Mouse (Mus musculus) lung, embryonic 16.5 days (tissue): ENCODE measurements around the gene Cped1. TPM values are rescaled to one million over a fixed set of nuclear protein-coding genes. Genes with fewer than 3 reads are reported as not detected.

Experiments used
- ATAC-seq: fragments of 200-750 bp; cut with Nextera tagmentation; 2 replicates; pipeline ENCODE4 v1.8.0; 2017; ENCODE audit warnings: low read depth, mild to moderate bottlenecking, moderate library complexity
- H3K27ac ChIP-seq: fragments of 300-500 bp; sonication (generic); 2 replicates; pipeline ENCODE4 v1.5.1; 2014; ENCODE audit warnings: mild to moderate bottlenecking, control low read depth, low read length
- H3K27me3 ChIP-seq: fragments of 300-500 bp; sonication (generic); 2 replicates; pipeline ENCODE4 v1.6.1; 2014; ENCODE audit warnings: low read depth, low read length, mixed read lengths; ENCODE audit not compliant: control insufficient read depth, insufficient read depth
- H3K36me3 ChIP-seq: fragments of 300-500 bp; sonication (generic); 2 replicates; pipeline ENCODE4 v1.6.1; 2014; ENCODE audit warnings: low read length; ENCODE audit not compliant: control insufficient read depth, insufficient read depth
- H3K4me1 ChIP-seq: fragments of 300-500 bp; sonication (generic); replicated peaks from 2 replicates; pipeline ENCODE4 v1.6.1; 2014; ENCODE audit warnings: low read length, mixed read lengths; ENCODE audit not compliant: control insufficient read depth, insufficient read depth
- H3K4me2 ChIP-seq: fragments of 300-500 bp; sonication (generic); 2 replicates; pipeline ENCODE4 v1.6.1; 2014; ENCODE audit warnings: low read depth, low read length, control low read depth
- H3K4me3 ChIP-seq: fragments of 300-500 bp; sonication (generic); 2 replicates; pipeline ENCODE4 v1.5.1; 2014; ENCODE audit warnings: mild to moderate bottlenecking, low read length, control low read depth
- H3K9ac ChIP-seq: fragments of 300-500 bp; sonication (generic); 2 replicates; pipeline ENCODE4 v1.6.1; 2014; ENCODE audit warnings: low read length, control low read depth
- H3K9me3 ChIP-seq: fragments of 300-500 bp; sonication (generic); 2 replicates; pipeline ENCODE4 v1.6.1; 2016; ENCODE audit warnings: low read length; ENCODE audit not compliant: control insufficient read depth
- WGBS: fragments of 180-500 bp; shearing (Covaris S2); extraction: QIAGEN DNeasy Blood & Tissue Kit; methylation state at CpG from one replicate; pipeline ENCODE4 v1.1.7; 2014; 5-methylcytosine and 5-hydroxymethylcytosine counted together
- polyA plus RNA-seq: library from polyadenylated mRNA; unstranded; fragments of >200 nt; fragmentation: Nextera tagmentation; extraction: Ambion mirVana; gene quantifications from 2 replicates; pipeline ENCODE4 v1.2.1, GENCODE M21; 2015

The Cped1 gene
- polyA plus RNA-seq, 1 experiment from 2014 or later = 21.9 TPM

DNA sequence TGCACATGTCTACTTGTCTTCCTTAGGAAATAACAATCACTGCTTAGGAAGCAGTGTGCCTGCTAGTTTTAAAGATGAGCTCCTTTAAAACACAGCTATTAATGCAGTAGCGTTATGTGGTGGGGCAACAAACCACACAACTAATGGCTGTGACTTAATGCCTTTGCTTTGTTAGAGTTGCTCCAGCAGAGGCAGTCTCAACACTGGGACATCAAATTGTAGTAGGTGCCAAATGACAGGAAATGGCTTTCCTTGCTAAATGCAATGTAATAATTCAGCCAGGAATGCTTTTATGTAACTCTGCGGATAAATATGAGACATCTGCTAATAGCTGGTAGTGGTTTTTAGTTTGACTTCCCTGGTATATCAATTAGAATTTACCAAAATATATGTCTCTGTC is 8.2 kb upstream of the Cped1 start:
- Histone ChIP-seq H3K27ac (no peak overlapping the region), H3K4me2 (no peak overlapping the region), H3K4me3 (no peak overlapping the region), H3K36me3 (peaks cover 15% of the 10 kb centered on the region), H3K9ac (no peak overlapping the region), H3K4me1 (no peaks in the 10 kb centered on the region; the same call in 1 of the 2 replicates), H3K9me3 (no peaks in the 10 kb centered on the region), H3K27me3 (no peaks in the 10 kb centered on the region)
- ATAC-seq = peak; percentile 80
- 51% methylated on average over 2 of the region's 2 CpGs for WGBS

GRCm38 (mm10) chr6:21981114-21981513 is 4.6 kb upstream of the Cped1 start:
- H3K27ac ChIP-seq = no peak overlapping the region
- no peak overlapping the region for H3K4me2 ChIP-seq
- 66% methylated on average over 1 of the region's 1 CpGs for WGBS
- H3K27me3 ChIP-seq = no peaks in the 10 kb centered on the region
- ATAC-seq = no peak
- no peak overlapping the region for H3K9ac ChIP-seq
- no peaks in the 10 kb centered on the region; the same call in 1 of the 2 replicates for H3K4me1 ChIP-seq
- H3K36me3 ChIP-seq = no peaks in the 10 kb centered on the region
- no peaks in the 10 kb centered on the region for H3K9me3 ChIP-seq
- no peak overlapping the region for H3K4me3 ChIP-seq

DNA sequence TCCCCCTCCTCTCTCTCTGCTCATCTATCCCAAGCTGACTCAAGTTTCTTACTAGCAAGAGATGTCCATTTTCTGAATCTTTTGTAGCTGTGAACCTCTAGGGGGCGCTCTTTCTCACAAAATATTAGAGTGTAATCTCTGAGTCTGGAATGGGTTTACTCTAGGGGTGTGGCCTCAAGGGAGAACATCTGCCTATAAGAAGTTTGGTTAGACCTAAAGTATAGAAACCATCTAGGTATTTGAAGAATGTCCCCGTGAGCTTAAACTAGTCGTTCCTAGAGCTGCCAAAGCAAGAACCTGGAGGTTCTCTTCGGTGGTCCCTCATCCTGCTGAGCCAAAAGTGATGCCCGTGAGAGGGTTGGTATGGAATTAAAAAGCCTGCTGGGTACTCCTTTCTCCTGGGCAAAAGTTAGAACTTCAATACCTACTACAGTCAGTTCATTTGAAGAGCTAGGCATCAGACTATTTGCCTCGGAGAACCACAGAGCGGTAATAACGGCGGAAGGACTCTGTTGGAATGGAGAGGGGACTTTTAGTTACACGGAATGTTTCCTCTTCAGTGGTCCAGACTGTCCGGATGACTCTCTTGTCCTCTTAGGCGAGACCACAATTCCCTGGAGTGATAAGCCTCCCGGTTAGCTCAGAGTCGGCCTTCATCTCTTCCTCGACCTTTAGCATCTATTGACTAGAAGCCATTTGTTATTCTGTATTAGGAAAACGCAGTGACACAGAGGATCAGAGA is 555 bp upstream of the Cped1 start:
- H3K27ac ChIP-seq = peak overlapping the region; percentile 73
- peaks cover 2% of the 10 kb centered on the region; the same call in 1 of the 2 replicates for H3K4me1 ChIP-seq
- peak overlapping the region; percentile 75 for H3K4me2 ChIP-seq
- no peaks in the 10 kb centered on the region for H3K36me3 ChIP-seq
- WGBS = 5% methylated on average over 16 of the region's 16 CpGs
- peak overlapping the region; percentile 63 for H3K4me3 ChIP-seq
- ATAC-seq = peak; percentile 73
- H3K9ac ChIP-seq = peak overlapping the region; percentile 74
- no peaks in the 10 kb centered on the region for H3K27me3 ChIP-seq
- no peaks in the 10 kb centered on the region for H3K9me3 ChIP-seq

GRCm38 (mm10) chr6:21986660-21987331 is 1.1 kb downstream of the Cped1 start:
- peak overlapping the region; percentile 74 for H3K9ac ChIP-seq
- H3K9me3 ChIP-seq = no peaks in the 10 kb centered on the region
- 0 out of 2 replicates have a peak, but pooled peaks have one; percentile 21 for ATAC-seq
- H3K36me3 ChIP-seq = no peaks in the 10 kb centered on the region
- 0 out of 2 replicates have a peak, but pooled peaks cover 2% of the 10 kb centered on the region for H3K4me1 ChIP-seq
- peak overlapping the region; percentile 63 for H3K4me3 ChIP-seq
- H3K4me2 ChIP-seq = peak overlapping the region; percentile 75
- no peaks in the 10 kb centered on the region for H3K27me3 ChIP-seq
- H3K27ac ChIP-seq = peak overlapping the region; percentile 73
- WGBS = 8% methylated on average over 24 of the region's 24 CpGs

DNA sequence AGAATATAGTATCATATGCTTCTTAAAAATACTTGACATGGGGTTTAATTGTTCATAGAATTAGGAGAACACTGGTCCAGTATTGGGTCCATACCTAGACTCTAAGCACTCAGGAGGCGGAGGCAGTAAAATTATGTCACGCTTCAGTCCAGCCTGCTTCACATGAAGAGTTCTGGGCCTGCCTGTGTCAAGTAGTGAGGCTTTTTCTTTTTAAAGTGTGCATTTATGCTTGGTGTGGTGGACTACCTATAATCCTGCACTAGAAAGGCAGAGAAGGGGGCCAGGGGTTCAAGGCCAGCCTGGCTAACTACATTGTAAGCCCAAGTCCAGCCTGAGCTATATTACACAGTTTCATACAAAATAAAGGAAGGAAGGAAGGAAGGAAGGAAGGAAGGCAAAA is 1.8 kb downstream of the Cped1 start:
- Histone ChIP-seq H3K27ac (no peak overlapping the region), H3K9ac (peak overlapping the region; percentile 39), H3K4me3 (peak overlapping the region; percentile 35), H3K4me1 (0 out of 2 replicates have a peak, but pooled peaks cover 2% of the 10 kb centered on the region), H3K36me3 (no peaks in the 10 kb centered on the region), H3K4me2 (peak overlapping the region; percentile 39), H3K9me3 (no peaks in the 10 kb centered on the region), H3K27me3 (no peaks in the 10 kb centered on the region)
- no peak for ATAC-seq
- WGBS = 55% methylated on average over 2 of the region's 2 CpGs

DNA sequence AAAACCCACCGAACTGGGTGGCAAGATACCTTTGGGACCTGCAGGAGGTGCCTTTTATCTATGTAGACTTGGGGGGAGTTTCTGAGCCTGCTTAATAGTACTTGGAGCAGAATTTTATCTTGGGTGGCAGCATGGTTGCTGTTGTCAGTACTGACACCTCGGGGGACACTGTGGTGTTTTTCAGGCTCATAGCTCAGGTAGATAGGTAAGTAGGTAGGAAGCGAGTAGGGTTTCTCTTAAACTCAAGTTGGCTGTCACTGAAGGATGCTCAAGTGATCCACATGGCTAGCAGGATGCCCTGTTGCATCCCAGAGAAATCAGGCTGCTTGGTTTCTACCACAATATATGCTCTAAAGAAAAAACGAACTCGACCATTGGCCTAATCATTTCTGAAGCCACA is 2.6 kb downstream of the Cped1 start:
- no peaks in the 10 kb centered on the region for H3K27me3 ChIP-seq
- WGBS = 88% methylated on average over 5 of the region's 5 CpGs
- H3K9ac ChIP-seq = no peak overlapping the region
- no peaks in the 10 kb centered on the region for H3K9me3 ChIP-seq
- 0 out of 2 replicates have a peak, but pooled peaks cover 2% of the 10 kb centered on the region for H3K4me1 ChIP-seq
- ATAC-seq = no peak
- no peaks in the 10 kb centered on the region for H3K36me3 ChIP-seq
- H3K4me2 ChIP-seq = peak overlapping the region; percentile 54
- H3K27ac ChIP-seq = no peak overlapping the region
- H3K4me3 ChIP-seq = peak overlapping the region; percentile 33

DNA sequence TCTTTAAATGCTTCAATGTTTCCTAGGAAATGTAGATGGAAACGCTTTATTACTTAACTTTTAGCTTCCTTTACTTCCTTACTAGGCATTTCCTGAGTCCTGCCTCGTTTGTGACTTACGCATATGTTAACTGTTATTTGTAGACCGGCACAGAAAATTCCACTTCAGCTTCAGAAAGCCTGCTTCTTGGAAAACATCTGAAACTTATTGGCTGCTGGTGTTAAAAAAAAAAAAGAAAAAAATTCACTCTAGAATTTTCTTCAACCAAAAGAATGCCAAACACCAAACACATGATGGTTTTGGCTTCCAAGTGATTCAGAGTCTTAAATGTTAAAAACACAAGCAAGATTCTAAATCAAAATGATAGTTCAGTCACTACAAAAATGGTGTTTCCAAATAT is 3.4 kb downstream of the Cped1 start:
- H3K36me3 ChIP-seq = no peaks in the 10 kb centered on the region
- ATAC-seq = no peak
- 54% methylated on average over 4 of the region's 4 CpGs for WGBS
- no peak overlapping the region for H3K27ac ChIP-seq
- H3K4me2 ChIP-seq = peak overlapping the region; percentile 54
- no peaks in the 10 kb centered on the region for H3K27me3 ChIP-seq
- no peaks in the 10 kb centered on the region for H3K9me3 ChIP-seq
- 0 out of 2 replicates have a peak overlapping the region, but pooled peaks have one; percentile 20 for H3K9ac ChIP-seq
- H3K4me3 ChIP-seq = peak overlapping the region; percentile 33; the same call in 1 of the 2 replicates
- H3K4me1 ChIP-seq = 0 out of 2 replicates have a peak, but pooled peaks cover 2% of the 10 kb centered on the region

DNA sequence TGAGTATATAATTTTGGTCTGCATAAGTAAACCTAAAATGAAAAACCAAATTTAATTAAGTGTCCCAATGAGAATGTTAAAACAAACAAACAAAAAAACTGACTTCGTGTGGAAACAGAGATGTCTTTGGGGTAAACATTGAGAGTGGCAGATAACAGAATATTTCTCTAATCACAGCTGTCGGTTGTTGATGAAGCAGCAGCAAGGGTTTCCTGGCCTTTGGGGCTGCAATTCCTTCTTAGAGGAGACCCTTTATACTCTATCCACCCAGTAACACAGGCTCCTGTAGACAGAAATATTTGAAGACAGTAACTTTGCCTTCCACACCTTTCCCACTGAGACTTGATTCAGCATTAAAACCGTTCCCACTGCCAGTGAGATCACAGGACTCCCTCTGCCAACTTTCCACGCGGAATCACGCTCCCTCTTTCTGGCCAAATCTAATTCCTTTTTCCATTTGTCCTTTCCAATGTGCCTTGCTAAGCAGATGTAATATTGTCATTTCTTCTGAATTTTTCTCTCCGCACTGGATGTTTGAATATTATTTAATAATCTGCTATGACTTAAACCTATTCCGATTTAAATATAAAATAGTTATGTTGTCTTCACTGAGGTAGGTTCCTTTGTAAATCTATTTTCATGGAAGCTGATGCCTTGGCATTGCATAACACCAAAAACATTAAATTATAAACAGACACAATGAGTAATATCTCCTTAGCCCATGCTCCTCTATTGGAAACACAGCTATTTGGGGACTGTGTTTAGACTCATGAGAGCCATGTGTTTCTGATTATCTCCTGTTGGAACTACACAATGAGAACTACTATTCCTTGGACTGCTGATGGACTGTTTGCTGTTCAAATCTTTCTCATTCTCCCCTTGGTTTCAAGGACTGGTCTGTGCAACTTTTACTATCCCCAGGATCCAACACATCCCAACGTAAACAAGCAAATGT is 4.7 kb downstream of the Cped1 start:
- Histone ChIP-seq H3K27ac (peak overlapping the region; percentile 71), H3K27me3 (no peaks in the 10 kb centered on the region), H3K4me1 (0 out of 2 replicates have a peak, but pooled peaks cover 2% of the 10 kb centered on the region), H3K9ac (no peak overlapping the region), H3K4me3 (peak overlapping the region; percentile 28), H3K36me3 (no peaks in the 10 kb centered on the region), H3K4me2 (peak overlapping the region; percentile 42), H3K9me3 (no peaks in the 10 kb centered on the region)
- ATAC-seq = peak; percentile 46
- 49% methylated on average over 9 of the region's 9 CpGs for WGBS
